Mouse (Mus musculus) olfactory bulb, adult 2 months (tissue): ENCODE results near the gene Kif24.

Source experiments
- CTCF ChIP-seq: fragments of 200-500 bp; IDR thresholded peaks from 2 replicates; pipeline ENCODE4 v1.5.1; 2012; ENCODE audit warnings: low read depth, mild to moderate bottlenecking, low read length, moderate library complexity; ENCODE audit not compliant: insufficient read depth
- POLR2A ChIP-seq: fragments of 200-500 bp; IDR thresholded peaks from 2 replicates; pipeline ENCODE4 v1.6.1; 2012; ENCODE audit warnings: mild to moderate bottlenecking, low read depth, low read length, moderate library complexity; ENCODE audit not compliant: insufficient read depth

DNA sequence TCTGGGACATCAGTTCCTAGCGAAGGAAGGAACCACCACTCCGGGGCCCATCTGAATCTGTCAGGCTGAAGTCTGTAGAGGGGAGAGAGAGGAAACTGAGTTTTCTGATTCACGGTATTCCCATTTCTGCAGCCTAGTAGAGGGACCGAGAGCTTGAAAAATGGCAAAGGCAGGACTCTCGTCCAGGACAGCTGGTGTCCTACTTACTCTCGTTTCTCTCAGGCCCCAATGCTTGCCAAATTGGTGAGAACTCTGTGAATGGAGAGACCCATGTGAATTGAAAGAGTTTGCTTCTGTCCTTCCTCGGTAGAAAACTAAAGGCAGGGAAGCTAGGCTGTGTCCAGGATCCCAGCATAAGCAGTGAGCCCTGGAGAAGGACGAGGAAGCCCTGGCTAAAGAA is 34.9 kb upstream of the Kif24 start:
- TF ChIP-seq POLR2A (no peak), CTCF (no peak)
